Mouse (Mus musculus) heart, embryonic 15.5 days (tissue): ENCODE data around the gene Otc. TPM values are rescaled to one million over a fixed set of nuclear protein-coding genes. Genes with fewer than 3 reads are reported as not detected.

Experiments
- ATAC-seq: fragments of 200-750 bp; cut with Nextera tagmentation; replicated peaks from 2 replicates; pipeline ENCODE4 v1.8.0; 2017; ENCODE audit warnings: low read depth, moderate TSS enrichment; ENCODE audit not compliant: insufficient number of reproducible peaks, insufficient read depth, low FRiP score
- H3K27ac ChIP-seq: fragments of 300-500 bp; sonication (generic); 2 replicates; pipeline ENCODE4 v1.5.1; 2015; ENCODE audit warnings: mild to moderate bottlenecking, inconsistent platforms
- H3K27me3 ChIP-seq: fragments of 300-500 bp; sonication (generic); 2 replicates; pipeline ENCODE4 v1.6.1; 2015; ENCODE audit warnings: inconsistent platforms
- H3K36me3 ChIP-seq: fragments of 300-500 bp; sonication (generic); 2 replicates; pipeline ENCODE4 v1.6.1; 2015; ENCODE audit warnings: mild to moderate bottlenecking, inconsistent platforms
- H3K4me1 ChIP-seq: fragments of 300-500 bp; sonication (generic); replicated peaks from 2 replicates; pipeline ENCODE4 v1.6.1; 2015; ENCODE audit warnings: inconsistent platforms
- H3K4me2 ChIP-seq: fragments of 300-500 bp; sonication (generic); 2 replicates; pipeline ENCODE4 v1.6.1; 2015; ENCODE audit warnings: inconsistent platforms, mild to moderate bottlenecking, moderate library complexity
- H3K4me3 ChIP-seq: fragments of 300-500 bp; sonication (generic); 2 replicates; pipeline ENCODE4 v1.5.1; 2015; ENCODE audit warnings: mild to moderate bottlenecking, inconsistent platforms
- H3K9ac ChIP-seq: fragments of 300-500 bp; sonication (generic); 2 replicates; pipeline ENCODE4 v1.6.1; 2015; ENCODE audit warnings: mild to moderate bottlenecking, inconsistent platforms
- H3K9me3 ChIP-seq: fragments of 300-500 bp; sonication (generic); replicated peaks from 2 replicates; pipeline ENCODE4 v1.6.1; 2016; ENCODE audit warnings: inconsistent platforms
- WGBS: fragments of 180-500 bp; shearing (Covaris S2); methylation state at CpG from one replicate; pipeline ENCODE4 v1.1.7; 2015; ENCODE audit warnings: mixed read lengths; 5-methylcytosine and 5-hydroxymethylcytosine counted together
- polyA plus RNA-seq: library from polyadenylated mRNA; unstranded; fragments of >200 nt; fragmentation: Nextera tagmentation; extraction: Ambion mirVana; gene quantifications from 2 replicates; pipeline ENCODE4 v1.2.1, GENCODE M21; 2015

The Otc gene
- polyA plus RNA-seq, 1 experiment from 2014 or later, result not detected

DNA sequence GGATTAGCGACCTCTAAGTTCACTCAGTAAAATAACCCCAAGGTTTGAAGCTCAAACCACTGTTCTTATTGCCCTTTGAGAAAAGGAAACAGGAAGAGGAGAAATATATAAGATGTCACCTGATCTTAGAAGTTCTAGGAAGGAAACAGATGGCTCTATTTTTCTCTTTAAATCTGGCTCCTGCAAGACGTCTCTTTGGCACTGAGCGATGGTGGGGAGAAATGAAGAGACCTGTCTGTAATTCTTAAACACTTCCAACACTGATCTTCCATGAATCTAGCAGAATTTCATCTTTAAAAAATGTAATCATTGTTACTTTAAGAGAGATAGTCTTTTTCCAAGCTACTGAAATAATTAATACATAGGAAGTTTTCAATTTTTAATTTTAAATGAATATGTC lies 16.2 kb downstream of the Otc start:
- no peak overlapping the region for H3K27ac ChIP-seq
- WGBS, result 67% methylated on average over 3 of the region's 3 CpGs
- no peaks in the 10 kb centered on the region for H3K36me3 ChIP-seq
- H3K4me1 ChIP-seq, result no peaks in the 10 kb centered on the region
- no peak for ATAC-seq
- no peak overlapping the region for H3K4me3 ChIP-seq
- H3K27me3 ChIP-seq, result no peaks in the 10 kb centered on the region
- no peak overlapping the region for H3K9ac ChIP-seq
- H3K4me2 ChIP-seq, result no peak overlapping the region
- no peaks in the 10 kb centered on the region for H3K9me3 ChIP-seq

DNA sequence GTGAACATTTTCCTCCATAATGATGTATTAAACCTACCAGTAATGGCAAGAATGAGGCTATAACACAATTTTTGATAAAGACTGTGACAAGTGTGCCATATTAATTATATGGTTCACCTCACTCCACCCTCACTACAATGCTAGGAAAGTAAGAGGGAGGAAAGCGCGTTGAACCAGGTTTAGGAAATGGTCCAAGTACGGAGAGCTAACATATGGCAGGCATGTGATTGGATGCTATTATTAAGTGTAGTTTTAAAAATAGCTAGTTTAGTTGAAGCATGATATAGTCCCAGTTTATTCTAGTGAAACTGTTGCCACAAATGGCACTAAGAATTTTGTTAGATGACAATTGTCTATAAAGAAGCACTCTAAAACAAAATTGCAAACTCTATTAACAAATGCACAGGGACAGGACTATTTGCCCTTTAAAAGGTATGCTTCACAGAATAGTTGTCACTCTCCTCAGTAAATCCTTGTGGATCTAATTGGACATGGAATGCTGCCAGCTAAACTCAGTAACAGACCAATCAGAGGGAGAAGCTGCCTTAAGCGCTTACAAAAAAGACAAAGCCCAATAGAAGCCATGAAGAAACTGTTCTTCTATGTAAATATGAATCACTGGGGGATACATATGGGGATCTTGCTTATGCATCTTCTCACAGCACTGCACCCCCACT lies 16.8 kb downstream of the Otc start:
- no peaks in the 10 kb centered on the region for H3K4me1 ChIP-seq
- H3K27ac ChIP-seq, result no peak overlapping the region
- no peaks in the 10 kb centered on the region for H3K36me3 ChIP-seq
- H3K4me2 ChIP-seq, result no peak overlapping the region
- H3K9me3 ChIP-seq, result no peaks in the 10 kb centered on the region
- no peak overlapping the region for H3K9ac ChIP-seq
- no peak for ATAC-seq
- H3K4me3 ChIP-seq, result no peak overlapping the region
- whole genome bisulfite sequencing, result 69% methylated on average over 4 of the region's 4 CpGs
- no peaks in the 10 kb centered on the region for H3K27me3 ChIP-seq

DNA sequence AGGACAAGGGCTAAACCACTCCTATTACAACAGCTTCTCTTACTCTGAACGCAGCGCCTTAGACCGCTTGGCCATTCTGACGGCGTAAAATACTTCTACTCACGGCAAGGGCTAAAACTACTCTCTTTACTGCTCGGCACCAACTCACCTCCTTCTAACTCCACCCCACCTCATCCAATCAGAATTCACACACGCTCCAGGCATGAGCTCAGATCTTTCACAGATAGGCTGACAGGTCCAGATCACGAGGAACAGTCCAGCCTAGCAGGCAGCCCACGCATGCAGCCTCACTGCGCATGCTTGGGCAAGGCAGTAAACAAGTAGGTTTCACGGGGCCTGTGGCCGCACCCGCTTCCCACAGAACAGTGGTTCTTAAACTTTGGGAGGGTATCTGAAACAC lies 45.2 kb downstream of the Otc start:
- Histone ChIP-seq H3K4me2 (no peak overlapping the region), H3K4me1 (no peaks in the 10 kb centered on the region), H3K9ac (no peak overlapping the region), H3K27me3 (no peaks in the 10 kb centered on the region), H3K36me3 (no peaks in the 10 kb centered on the region), H3K4me3 (no peak overlapping the region), H3K9me3 (no peaks in the 10 kb centered on the region), H3K27ac (no peak overlapping the region)
- no peak for ATAC-seq
- 86% methylated on average over 14 of the region's 14 CpGs for WGBS

DNA sequence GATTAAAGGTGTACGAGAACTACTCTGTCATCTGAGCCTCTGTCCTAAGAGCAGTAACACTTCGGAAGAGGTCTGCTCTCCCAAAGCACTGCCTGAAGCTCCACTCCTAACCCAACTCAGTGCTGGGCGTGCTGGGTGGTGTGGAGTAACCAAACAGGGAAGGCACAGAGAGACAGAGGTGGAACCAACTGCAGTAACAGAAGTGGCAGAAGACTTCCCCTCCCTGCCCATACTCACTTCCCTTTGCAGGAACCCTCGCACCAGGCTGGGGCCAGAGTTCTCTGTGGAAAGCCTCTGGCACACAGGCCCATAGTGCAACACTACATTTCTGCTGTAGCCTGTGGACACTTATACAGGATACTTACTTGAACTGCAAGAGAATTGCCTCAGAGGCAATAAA lies 66.1 kb downstream of the Otc start:
- Histone ChIP-seq H3K4me3 (no peak overlapping the region), H3K36me3 (no peaks in the 10 kb centered on the region), H3K27me3 (no peaks in the 10 kb centered on the region), H3K4me2 (no peak overlapping the region), H3K9me3 (no peaks in the 10 kb centered on the region), H3K9ac (no peak overlapping the region), H3K27ac (no peak overlapping the region), H3K4me1 (no peaks in the 10 kb centered on the region)
- ATAC-seq, result no peak
- WGBS, result 67% methylated on average over 4 of the region's 4 CpGs

GRCm38 (mm10) chrX:10330246-10330645 lies 78.1 kb downstream of the Otc start:
- no peak overlapping the region for H3K27ac ChIP-seq
- H3K4me2 ChIP-seq, result no peak overlapping the region
- H3K4me1 ChIP-seq, result no peaks in the 10 kb centered on the region
- WGBS, result 52% methylated on average over 1 of the region's 1 CpGs
- H3K9me3 ChIP-seq, result no peaks in the 10 kb centered on the region
- ATAC-seq, result no peak
- no peaks in the 10 kb centered on the region for H3K27me3 ChIP-seq
- H3K9ac ChIP-seq, result no peak overlapping the region
- no peak overlapping the region for H3K4me3 ChIP-seq
- no peaks in the 10 kb centered on the region for H3K36me3 ChIP-seq

DNA sequence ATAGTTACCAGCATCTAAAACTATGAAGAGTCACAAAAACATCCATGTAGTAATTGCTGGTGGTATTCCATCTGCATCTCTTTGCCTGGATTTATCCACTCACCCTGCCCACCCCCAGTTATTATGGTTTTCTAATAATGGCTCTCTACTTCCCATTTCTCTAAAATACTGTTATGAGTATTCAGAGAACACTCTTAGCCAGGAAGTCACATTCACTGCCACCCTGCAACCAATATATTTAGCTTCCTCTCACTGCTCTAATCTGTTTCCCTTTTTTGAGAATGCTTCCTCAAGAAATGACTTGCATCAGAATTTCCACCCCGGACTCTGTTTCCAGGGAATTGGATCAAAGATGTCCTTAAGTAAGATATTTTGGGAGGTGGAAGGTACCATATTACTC lies 79.6 kb downstream of the Otc start:
- Histone ChIP-seq H3K4me1 (no peaks in the 10 kb centered on the region), H3K27me3 (no peaks in the 10 kb centered on the region), H3K27ac (no peak overlapping the region), H3K4me2 (no peak overlapping the region), H3K36me3 (no peaks in the 10 kb centered on the region), H3K9ac (no peak overlapping the region), H3K9me3 (no peaks in the 10 kb centered on the region), H3K4me3 (no peak overlapping the region)
- WGBS, result 52% methylated on average over 1 of the region's 1 CpGs
- no peak for ATAC-seq

- no peak overlapping the region for H3K4me3 ChIP-seq
- no peak overlapping the region for H3K9ac ChIP-seq
- ATAC-seq, result no peak
- 48% methylated on average over 2 of the region's 2 CpGs for WGBS
- no peak overlapping the region for H3K4me2 ChIP-seq
- no peaks in the 10 kb centered on the region for H3K27me3 ChIP-seq
- no peak overlapping the region for H3K27ac ChIP-seq
- no peaks in the 10 kb centered on the region for H3K4me1 ChIP-seq
- no peaks in the 10 kb centered on the region for H3K36me3 ChIP-seq
- no peaks in the 10 kb centered on the region for H3K9me3 ChIP-seq
These were observed 84.7 kb downstream of the Otc start for GRCm38 (mm10) chrX:10336816-10337215.

DNA sequence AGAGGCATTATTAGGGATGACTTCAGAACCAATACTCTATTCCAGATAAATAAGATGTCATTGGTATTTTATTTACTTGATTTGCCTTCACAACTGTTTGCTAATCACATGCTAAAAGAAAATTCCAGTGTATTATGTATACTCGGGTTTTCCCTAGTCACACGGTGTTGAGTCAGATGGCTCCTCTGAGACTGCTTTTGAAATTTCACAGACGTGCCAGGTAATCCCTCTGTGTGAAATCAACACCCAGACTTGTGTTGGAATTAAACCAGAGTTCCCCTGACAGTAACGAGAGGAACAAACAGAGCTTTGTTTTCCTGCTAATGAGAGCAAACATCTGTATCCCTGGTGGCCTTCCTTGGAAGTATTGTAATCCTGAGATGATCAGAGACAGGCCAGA lies 103.8 kb downstream of the Otc start:
- no peak overlapping the region for H3K4me3 ChIP-seq
- H3K36me3 ChIP-seq, result no peaks in the 10 kb centered on the region
- H3K27me3 ChIP-seq, result no peaks in the 10 kb centered on the region
- ATAC-seq, result no peak
- no peak overlapping the region for H3K4me2 ChIP-seq
- no peak overlapping the region for H3K27ac ChIP-seq
- 33% methylated on average over 4 of the region's 4 CpGs for WGBS
- no peaks in the 10 kb centered on the region for H3K9me3 ChIP-seq
- no peaks in the 10 kb centered on the region for H3K4me1 ChIP-seq
- H3K9ac ChIP-seq, result no peak overlapping the region

Other genes starting within 250 kb of the Otc start
- gene Srpx, start 134.6 kb upstream of the Otc start, polyA plus RNA-seq, result 10.7 and 16.1 TPM in 2 replicates
- 8.0 and 8.8 TPM in 2 replicates for gene Rpgr, start 35.4 kb upstream of the Otc start, polyA plus RNA-seq
- gene Tspan7, start 232.9 kb downstream of the Otc start, polyA plus RNA-seq, result 85.3 and 86.0 TPM in 2 replicates